Mouse (Mus musculus) liver, adult 2 months (tissue): ENCODE measurements around the gene Naaa. TPM values are rescaled to one million over a fixed set of nuclear protein-coding genes. Genes with fewer than 3 reads are reported as not detected.

Source experiments
- DNase-seq: peaks from one replicate; pipeline ENCODE4 v3.0.0-alpha.2; 2011; ENCODE audit warnings: low read depth, low spot score; ENCODE audit errors: extremely low read depth
- H3K27ac ChIP-seq: fragments of 200-500 bp; replicated peaks from 2 replicates; pipeline ENCODE4 v1.5.1; 2012; ENCODE audit warnings: low read depth, mild to moderate bottlenecking, control low read depth, inconsistent platforms, low read length; ENCODE audit not compliant: insufficient read depth
- H3K27me3 ChIP-seq: fragments of 200-500 bp; 2 replicates; pipeline ENCODE4 v1.6.1; 2012; ENCODE audit warnings: mild to moderate bottlenecking, moderate library complexity, low read length, inconsistent platforms; ENCODE audit not compliant: control insufficient read depth, insufficient read depth
- H3K36me3 ChIP-seq: fragments of 200-500 bp; 2 replicates; pipeline ENCODE4 v1.6.1; 2012; ENCODE audit warnings: low read length, inconsistent platforms; ENCODE audit not compliant: control insufficient read depth, insufficient read depth
- H3K4me1 ChIP-seq: fragments of 200-500 bp; 2 replicates; pipeline ENCODE4 v1.6.1; 2011; ENCODE audit warnings: low read length; ENCODE audit not compliant: control insufficient read depth, insufficient read depth
- H3K4me3 ChIP-seq: fragments of 200-500 bp; 2 replicates; pipeline ENCODE4 v1.5.1; 2011; ENCODE audit warnings: low read depth, mild to moderate bottlenecking, control low read depth, low read length, moderate library complexity; ENCODE audit not compliant: insufficient read depth
- H3K79me2 ChIP-seq: fragments of 200-500 bp; 2 replicates; pipeline ENCODE4 v1.6.1; 2012; ENCODE audit warnings: inconsistent platforms, mild to moderate bottlenecking, low read length, moderate library complexity; ENCODE audit not compliant: control insufficient read depth, insufficient read depth
- H3K9ac ChIP-seq: fragments of 200-500 bp; 2 replicates; pipeline ENCODE4 v1.6.1; 2012; ENCODE audit warnings: low read depth, mild to moderate bottlenecking, control low read depth, inconsistent platforms, low read length
- CTCF ChIP-seq: fragments of 200-500 bp; IDR thresholded peaks from 2 replicates; pipeline ENCODE4 v1.5.1; 2011; ENCODE audit warnings: low read depth, low read length, control low read depth
- POLR2A ChIP-seq: fragments of 200-500 bp; IDR thresholded peaks from 2 replicates; pipeline ENCODE4 v1.6.1; 2011; ENCODE audit warnings: low read length, control low read depth; ENCODE audit not compliant: insufficient read depth; ENCODE audit errors: extremely low read depth
- WGBS: fragments of 180-500 bp; shearing (Covaris S2); methylation state at CpG from one replicate; pipeline ENCODE4 v1.1.7; 2018; 5-methylcytosine and 5-hydroxymethylcytosine counted together
- polyA plus RNA-seq: library from polyadenylated mRNA; depleted of rRNA; stranded (reverse); fragments of >200 nt; gene quantifications from 2 replicates; pipeline ENCODE4 v1.2.3, GENCODE M21; 2012
- total RNA-seq: library from RNA; depleted of rRNA; stranded (reverse); fragments of >200 nt; gene quantifications from 2 replicates; pipeline ENCODE4 v1.2.3, GENCODE M21; 2014

Gene Naaa
- total and polyA plus RNA-seq, 2 experiments = 4.4 to 5.2 TPM

GRCm38 (mm10) chr5:92240769-92241168, 37.2 kb downstream of the Naaa start:
- no peak for DNase-seq
- TF ChIP-seq CTCF = no peak
- TF ChIP-seq POLR2A = no peak
- WGBS = 95% methylated on average over 12 of the region's 12 CpGs
- H3K27me3 ChIP-seq = no peaks in the 10 kb centered on the region
- H3K9ac ChIP-seq = no peak overlapping the region
- no peaks in the 10 kb centered on the region for H3K4me1 ChIP-seq
- H3K79me2 ChIP-seq = no peaks in the 10 kb centered on the region
- H3K36me3 ChIP-seq = no peaks in the 10 kb centered on the region
- no peak overlapping the region for H3K27ac ChIP-seq
- no peak overlapping the region for H3K4me3 ChIP-seq

GRCm38 (mm10) chr5:92239333-92240232, 38.4 kb downstream of the Naaa start:
- H3K36me3 ChIP-seq = no peaks in the 10 kb centered on the region
- WGBS = 42% methylated on average over 29 of the region's 29 CpGs
- H3K4me1 ChIP-seq = no peaks in the 10 kb centered on the region
- peak; percentile 62 for DNase-seq
- no peak overlapping the region for H3K9ac ChIP-seq
- H3K27ac ChIP-seq = no peak overlapping the region
- H3K4me3 ChIP-seq = no peak overlapping the region
- TF ChIP-seq POLR2A (no peak), CTCF (peak; percentile 58)
- no peaks in the 10 kb centered on the region for H3K27me3 ChIP-seq
- no peaks in the 10 kb centered on the region for H3K79me2 ChIP-seq

- Histone ChIP-seq H3K36me3 (no peaks in the 10 kb centered on the region), H3K27me3 (no peaks in the 10 kb centered on the region), H3K27ac (no peak overlapping the region), H3K4me3 (no peak overlapping the region), H3K79me2 (no peaks in the 10 kb centered on the region), H3K9ac (no peak overlapping the region), H3K4me1 (no peaks in the 10 kb centered on the region)
- TF ChIP-seq CTCF = no peak
- TF ChIP-seq POLR2A = no peak
- DNase-seq = no peak
- WGBS = 54% methylated on average over 5 of the region's 5 CpGs
Observed at GRCm38 (mm10) chr5:92234939-92235557, 42.9 kb downstream of the Naaa start.

- Histone ChIP-seq H3K27me3 (no peaks in the 10 kb centered on the region), H3K79me2 (no peaks in the 10 kb centered on the region), H3K4me1 (no peaks in the 10 kb centered on the region), H3K9ac (no peak overlapping the region), H3K36me3 (no peaks in the 10 kb centered on the region), H3K27ac (no peak overlapping the region), H3K4me3 (no peak overlapping the region)
- WGBS = 81% methylated on average over 4 of the region's 4 CpGs
- no peak for TF ChIP-seq CTCF
- no peak for DNase-seq
Observed at GRCm38 (mm10) chr5:92233366-92233765, 44.6 kb downstream of the Naaa start.

GRCm38 (mm10) chr5:92231836-92232235, 46.1 kb downstream of the Naaa start:
- no peak overlapping the region for H3K27ac ChIP-seq

GRCm38 (mm10) chr5:92230306-92230705, 47.7 kb downstream of the Naaa start:
- H3K27ac ChIP-seq = no peak overlapping the region
- WGBS = 91% methylated on average over 11 of the region's 11 CpGs
- H3K27me3 ChIP-seq = no peaks in the 10 kb centered on the region
- DNase-seq = no peak
- no peak overlapping the region for H3K9ac ChIP-seq
- H3K4me1 ChIP-seq = no peaks in the 10 kb centered on the region
- H3K4me3 ChIP-seq = no peak overlapping the region
- H3K79me2 ChIP-seq = no peaks in the 10 kb centered on the region
- no peak for TF ChIP-seq POLR2A
- TF ChIP-seq CTCF = no peak
- no peaks in the 10 kb centered on the region for H3K36me3 ChIP-seq

More at GRCm38 (mm10) chr5:92231836-92232235, 46.1 kb downstream of the Naaa start:
- TF ChIP-seq POLR2A = no peak
- no peak for TF ChIP-seq CTCF
- Histone ChIP-seq H3K36me3 (no peaks in the 10 kb centered on the region), H3K27me3 (no peaks in the 10 kb centered on the region), H3K9ac (no peak overlapping the region), H3K4me3 (no peak overlapping the region), H3K79me2 (no peaks in the 10 kb centered on the region), H3K4me1 (no peaks in the 10 kb centered on the region)
- no peak for DNase-seq
- WGBS = 89% methylated on average over 10 of the region's 10 CpGs
